Mouse (Mus musculus): ENCODE measurements around the gene 3110040N11Rik.

GRCm38 (mm10) chr7:81738720-81739385 lies 50.4 kb downstream of the 3110040N11Rik start:
- no peak for TF ChIP-seq CTCF (IDR thresholded peaks at IDR 0.05)
- TF ChIP-seq EP300 (IDR thresholded peaks at IDR 0.05): no peak
